Mouse (Mus musculus): Measurements from ENCODE around the gene Lpxn.

Lpxn gene

GRCm38 (mm10) chr19:12804237-12804636 is 8.2 kb downstream of the Lpxn start:
- DNase-seq (ENCODE audit: low read depth, low spot score), result no peak

- no peak for DNase-seq (ENCODE audit: low read depth, low spot score)
Observed at GRCm38 (mm10) chr19:12805730-12806129, 9.7 kb downstream of the Lpxn start.

- DNase-seq (ENCODE audit: low read depth, low spot score), result no peak
Observed at GRCm38 (mm10) chr19:12806214-12806613, 10.2 kb downstream of the Lpxn start.

- DNase-seq (ENCODE audit: low read depth, low spot score), result no peak
Observed at GRCm38 (mm10) chr19:12812644-12813364, 16.8 kb downstream of the Lpxn start.

GRCm38 (mm10) chr19:12813883-12814282 is 17.9 kb downstream of the Lpxn start:
- DNase-seq (ENCODE audit: low read depth, low spot score), result no peak

GRCm38 (mm10) chr19:12818507-12818906 is 22.5 kb downstream of the Lpxn start:
- DNase-seq (ENCODE audit: low read depth, low spot score), result no peak

- peak; percentile 11 for DNase-seq (ENCODE audit: low read depth, low spot score)
Observed at GRCm38 (mm10) chr19:12820383-12820782, 24.4 kb downstream of the Lpxn start.

- DNase-seq (ENCODE audit: low read depth, low spot score), result peak; percentile 16
Observed at GRCm38 (mm10) chr19:12824549-12824948, 28.6 kb downstream of the Lpxn start.

GRCm38 (mm10) chr19:12830823-12831430 is 34.9 kb downstream of the Lpxn start:
- no peak for DNase-seq (ENCODE audit: low read depth, low spot score)

GRCm38 (mm10) chr19:12831559-12831958 is 35.6 kb downstream of the Lpxn start:
- DNase-seq (ENCODE audit: low read depth, low spot score), result no peak

GRCm38 (mm10) chr19:12833625-12834024 is 37.6 kb downstream of the Lpxn start:
- no peak for DNase-seq (ENCODE audit: low read depth, low spot score)

GRCm38 (mm10) chr19:12838507-12838906 is 42.5 kb downstream of the Lpxn start:
- DNase-seq (ENCODE audit: low read depth, low spot score), result no peak

GRCm38 (mm10) chr19:12846382-12846781 is 50.4 kb downstream of the Lpxn start, which contains the start of gene Gm5244:
Gm5244 (plus strand) TSS chr19:12846682.
- DNase-seq (ENCODE audit: low read depth, low spot score), result no peak

- no peak for DNase-seq (ENCODE audit: low read depth, low spot score)
Observed at GRCm38 (mm10) chr19:12856983-12857382, 61.0 kb downstream of the Lpxn start, which contains the start of gene Olfr1444. Olfr1444 (plus strand) TSS chr19:12857283.
